Mouse (Mus musculus) right cerebral cortex, postnatal 4 days (tissue): ENCODE measurements at regions not wholly inside any gene's neighbourhood (a gene's known extent, or its start where the extent isn't known, plus 50 kb on each side); places are given as distances from the start of the nearest gene placed in this dataset.

Source experiments
- DNase-seq: peaks from one replicate; pipeline ENCODE4 v3.0.0-alpha.2; 2022

DNA sequence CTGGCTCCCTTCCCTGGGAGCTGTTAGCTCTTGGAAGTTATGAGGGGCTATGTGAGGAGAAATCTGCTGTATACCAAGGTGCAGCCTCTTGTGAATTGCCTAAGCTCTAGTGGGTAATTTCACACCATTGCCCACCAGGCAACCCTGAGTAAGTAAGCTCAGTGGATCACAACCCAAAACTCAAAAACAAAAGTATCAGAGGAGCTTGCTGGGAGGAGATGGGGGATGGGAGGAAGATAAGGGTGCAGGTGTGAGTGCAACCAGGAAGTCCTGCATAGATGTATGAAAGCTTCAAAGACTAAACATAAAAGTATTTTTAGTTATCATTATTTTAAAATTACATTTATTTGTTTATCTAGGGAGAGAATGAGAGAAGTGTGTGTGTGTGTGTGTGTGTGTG is 50.8 kb upstream of the Ddx18 start:
- DNase-seq, result no peak
